Mouse (Mus musculus): ENCODE results near the gene Dtnb.

- TF ChIP-seq CTCF (IDR thresholded peaks at IDR 0.05) (no peak), EP300 (IDR thresholded peaks at IDR 0.05) (no peak)
Observed at GRCm38 (mm10) chr12:3585525-3585924, 13.3 kb downstream of the Dtnb start.

Measured in lung, postnatal 0 days (tissue).